Mouse (Mus musculus): ENCODE data around the gene Ntn5. TPM values are rescaled to one million over a fixed set of nuclear protein-coding genes. Genes with fewer than 3 reads are reported as not detected.
A peak's percentile ranks its signal among the peaks of the same experiment; 100 is the strongest.

The Ntn5 gene
- polyA plus RNA-seq, 1 experiment from 2014 or later = 0.41 TPM

DNA sequence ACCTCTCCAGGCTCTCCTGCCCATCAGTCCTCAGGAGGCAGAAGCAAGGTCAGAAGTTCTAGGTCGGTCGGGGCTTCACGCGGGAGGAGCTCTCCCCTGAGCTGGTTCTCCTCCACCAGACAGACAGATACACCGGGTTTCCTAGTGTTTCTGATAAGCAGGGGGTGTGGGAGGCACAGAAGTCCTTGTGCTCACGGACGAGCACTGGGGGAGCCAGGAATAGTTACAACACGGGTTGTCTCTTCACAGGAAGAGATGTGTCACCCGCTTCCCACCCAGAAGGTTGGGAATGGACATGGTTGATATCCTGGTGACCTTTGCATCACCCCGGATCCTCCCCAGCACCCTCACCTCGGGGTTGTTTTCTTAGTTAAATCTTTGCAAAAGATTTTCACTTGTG, 6.0 kb downstream of the Ntn5 start:
- no peak for DNase-seq (ENCODE audit: low spot score)
- H3K4me2 ChIP-seq (replicated peaks; ENCODE audit: low read depth) = no peak overlapping the region
- WGBS = 66% methylated on average over 11 of the region's 11 CpGs
- no peaks in the 10 kb centered on the region for H3K36me3 ChIP-seq (ENCODE audit: control insufficient read depth, insufficient read depth, low read length)
- no peak for ATAC-seq (ENCODE audit: low FRiP score, low TSS enrichment)
- no peaks in the 10 kb centered on the region for H3K9me3 ChIP-seq (ENCODE audit: control insufficient read depth, low read length)
- H3K4me1 ChIP-seq (replicated peaks; ENCODE audit: control insufficient read depth, insufficient read depth) = peaks cover 7% of the 10 kb centered on the region; the same call in 1 of the 2 replicates
- TF ChIP-seq EP300 (optimal IDR thresholded peaks at IDR 0.05) = no peak
- no peak for TF ChIP-seq CTCF (IDR thresholded peaks at IDR 0.05; ENCODE audit: low read depth)
- H3K9ac ChIP-seq (ENCODE audit: low read length) = no peak overlapping the region
- H3K27ac ChIP-seq (replicated peaks) = no peak overlapping the region
- no peaks in the 10 kb centered on the region for H3K27me3 ChIP-seq (ENCODE audit: control insufficient read depth, insufficient read depth, low read length)
- no peak overlapping the region for H3K4me3 ChIP-seq (ENCODE audit: low read depth, low read length)

DNA sequence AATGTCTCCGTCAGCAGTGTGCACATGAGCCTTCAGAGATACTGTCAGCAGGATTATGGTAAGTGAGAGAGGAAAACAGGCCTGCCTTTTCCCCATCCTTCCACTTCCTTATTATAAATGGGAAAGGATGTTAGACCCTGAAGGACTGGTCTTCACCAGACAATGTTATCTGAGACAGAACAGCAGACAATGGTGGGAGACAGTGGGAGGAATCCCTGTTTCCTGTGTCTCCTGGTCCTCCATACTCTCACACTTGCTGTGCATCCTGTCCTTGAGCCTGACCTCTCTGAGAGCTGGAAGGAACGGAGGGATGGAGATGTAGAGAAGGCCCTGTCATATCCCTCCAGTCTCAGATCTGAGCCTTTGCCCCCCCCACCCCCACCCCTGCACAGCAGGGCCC, 8.5 kb downstream of the Ntn5 start:
- no peak for ATAC-seq (ENCODE audit: low FRiP score, low TSS enrichment)

DNA sequence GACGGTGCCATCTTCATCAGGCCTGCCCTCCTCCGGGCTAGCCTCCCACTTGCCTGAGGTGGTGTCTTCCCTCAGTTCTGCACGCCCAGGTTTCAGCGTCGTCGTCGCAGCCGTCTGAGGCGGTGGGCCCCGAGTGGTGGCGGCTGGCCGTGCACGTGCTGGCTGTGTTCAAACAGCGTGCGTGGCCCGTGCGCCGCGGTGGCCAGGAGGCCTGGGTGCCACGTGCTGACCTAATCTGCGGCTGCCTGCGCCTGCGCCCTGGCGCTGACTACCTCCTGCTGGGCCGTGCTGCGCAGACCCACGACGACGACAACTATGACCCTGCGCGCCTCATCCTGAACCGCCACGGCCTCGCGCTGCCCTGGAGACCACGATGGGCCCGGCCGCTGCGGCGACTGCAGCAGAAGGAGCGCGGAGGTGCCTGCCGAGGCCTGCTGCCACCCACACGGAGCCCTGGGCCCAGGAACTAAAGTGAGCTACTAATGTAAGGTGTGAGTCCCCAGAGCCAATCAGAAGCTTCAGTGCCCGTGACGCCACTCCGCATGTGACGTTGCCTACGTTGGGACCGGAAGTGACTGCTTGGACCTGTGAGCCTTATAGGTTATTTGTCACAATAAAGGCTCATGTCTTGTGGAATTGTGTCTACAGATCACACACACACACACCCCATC, 10.2 kb downstream of the Ntn5 start, which contains the start of gene Sec1:
Gene Sec1, minus strand, starts transcription at position 482 of the 671 bp plus-strand sequence.
- H3K27ac ChIP-seq (replicated peaks) = no peak within 1 kb of the TSS
- H3K9ac ChIP-seq (ENCODE audit: low read length) = no peak within 1 kb of the TSS
- WGBS = 91% methylated on average over 50 of the region's 50 CpGs
- no peaks in the 10 kb centered on the region for H3K27me3 ChIP-seq (ENCODE audit: control insufficient read depth, insufficient read depth, low read length)
- TF ChIP-seq CTCF (IDR thresholded peaks at IDR 0.05; ENCODE audit: low read depth) (no peak), EP300 (optimal IDR thresholded peaks at IDR 0.05) (no peak)
- H3K36me3 ChIP-seq (ENCODE audit: control insufficient read depth, insufficient read depth, low read length) = no peaks in the 10 kb centered on the region
- DNase-seq (ENCODE audit: low spot score) (no peak), ATAC-seq (ENCODE audit: low FRiP score, low TSS enrichment) (no peak)
- H3K4me3 ChIP-seq (ENCODE audit: low read depth, low read length) = no peak within 1 kb of the TSS
- no peaks in the 10 kb centered on the region for H3K4me1 ChIP-seq (replicated peaks; ENCODE audit: control insufficient read depth, insufficient read depth)
- H3K9me3 ChIP-seq (ENCODE audit: control insufficient read depth, low read length) = no peaks in the 10 kb centered on the region
- H3K4me2 ChIP-seq (replicated peaks; ENCODE audit: low read depth) = no peak within 1 kb of the TSS

More for the DNA sequence above, 8.5 kb downstream of the Ntn5 start:
- H3K4me3 ChIP-seq (ENCODE audit: low read depth, low read length) = no peak overlapping the region
- no peaks in the 10 kb centered on the region for H3K36me3 ChIP-seq (ENCODE audit: control insufficient read depth, insufficient read depth, low read length)
- 76% methylated on average over 2 of the region's 2 CpGs for WGBS
- TF ChIP-seq EP300 (optimal IDR thresholded peaks at IDR 0.05) (no peak), CTCF (IDR thresholded peaks at IDR 0.05; ENCODE audit: low read depth) (no peak)
- DNase-seq (ENCODE audit: low spot score) = no peak
- H3K4me2 ChIP-seq (replicated peaks; ENCODE audit: low read depth) = no peak overlapping the region
- H3K9me3 ChIP-seq (ENCODE audit: control insufficient read depth, low read length) = no peaks in the 10 kb centered on the region
- no peaks in the 10 kb centered on the region for H3K27me3 ChIP-seq (ENCODE audit: control insufficient read depth, insufficient read depth, low read length)
- H3K27ac ChIP-seq (replicated peaks) = no peak overlapping the region
- H3K9ac ChIP-seq (ENCODE audit: low read length) = no peak overlapping the region
- no peaks in the 10 kb centered on the region for H3K4me1 ChIP-seq (replicated peaks; ENCODE audit: control insufficient read depth, insufficient read depth)

- ATAC-seq (ENCODE audit: low FRiP score, low TSS enrichment) = no peak
- Histone ChIP-seq H3K36me3 (ENCODE audit: control insufficient read depth, insufficient read depth, low read length) (no peaks in the 10 kb centered on the region), H3K9ac (ENCODE audit: low read length) (no peak overlapping the region), H3K9me3 (ENCODE audit: control insufficient read depth, low read length) (no peaks in the 10 kb centered on the region), H3K4me3 (ENCODE audit: low read depth, low read length) (no peak overlapping the region), H3K27me3 (ENCODE audit: control insufficient read depth, insufficient read depth, low read length) (no peaks in the 10 kb centered on the region), H3K4me2 (replicated peaks; ENCODE audit: low read depth) (no peak overlapping the region), H3K4me1 (replicated peaks; ENCODE audit: control insufficient read depth, insufficient read depth) (no peaks in the 10 kb centered on the region), H3K27ac (replicated peaks) (no peak overlapping the region)
- TF ChIP-seq EP300 (optimal IDR thresholded peaks at IDR 0.05) = no peak
- no peak for TF ChIP-seq CTCF (IDR thresholded peaks at IDR 0.05; ENCODE audit: low read depth)
- no peak for DNase-seq (ENCODE audit: low spot score)
- WGBS = 14% methylated on average over 6 of the region's 6 CpGs
Observed at GRCm38 (mm10) chr7:45695098-45695497, 11.3 kb downstream of the Ntn5 start.

- no peak overlapping the region for H3K4me3 ChIP-seq (ENCODE audit: low read depth, low read length)
- TF ChIP-seq CTCF (IDR thresholded peaks at IDR 0.05; ENCODE audit: low read depth) = no peak
- TF ChIP-seq EP300 (optimal IDR thresholded peaks at IDR 0.05) = no peak
- 0 out of 2 replicates have a peak, but pooled peaks cover 3% of the 10 kb centered on the region for H3K4me1 ChIP-seq (replicated peaks; ENCODE audit: control insufficient read depth, insufficient read depth)
- no peak overlapping the region for H3K4me2 ChIP-seq (replicated peaks; ENCODE audit: low read depth)
- ATAC-seq (ENCODE audit: low FRiP score, low TSS enrichment) (no peak), DNase-seq (ENCODE audit: low spot score) (no peak)
- no peak overlapping the region for H3K27ac ChIP-seq (replicated peaks)
- no peaks in the 10 kb centered on the region for H3K36me3 ChIP-seq (ENCODE audit: control insufficient read depth, insufficient read depth, low read length)
- 87% methylated on average over 6 of the region's 7 CpGs for WGBS
- no peaks in the 10 kb centered on the region for H3K27me3 ChIP-seq (ENCODE audit: control insufficient read depth, insufficient read depth, low read length)
- no peaks in the 10 kb centered on the region for H3K9me3 ChIP-seq (ENCODE audit: control insufficient read depth, low read length)
- no peak overlapping the region for H3K9ac ChIP-seq (ENCODE audit: low read length)
Observed at GRCm38 (mm10) chr7:45697894-45698293, 14.1 kb downstream of the Ntn5 start.

DNA sequence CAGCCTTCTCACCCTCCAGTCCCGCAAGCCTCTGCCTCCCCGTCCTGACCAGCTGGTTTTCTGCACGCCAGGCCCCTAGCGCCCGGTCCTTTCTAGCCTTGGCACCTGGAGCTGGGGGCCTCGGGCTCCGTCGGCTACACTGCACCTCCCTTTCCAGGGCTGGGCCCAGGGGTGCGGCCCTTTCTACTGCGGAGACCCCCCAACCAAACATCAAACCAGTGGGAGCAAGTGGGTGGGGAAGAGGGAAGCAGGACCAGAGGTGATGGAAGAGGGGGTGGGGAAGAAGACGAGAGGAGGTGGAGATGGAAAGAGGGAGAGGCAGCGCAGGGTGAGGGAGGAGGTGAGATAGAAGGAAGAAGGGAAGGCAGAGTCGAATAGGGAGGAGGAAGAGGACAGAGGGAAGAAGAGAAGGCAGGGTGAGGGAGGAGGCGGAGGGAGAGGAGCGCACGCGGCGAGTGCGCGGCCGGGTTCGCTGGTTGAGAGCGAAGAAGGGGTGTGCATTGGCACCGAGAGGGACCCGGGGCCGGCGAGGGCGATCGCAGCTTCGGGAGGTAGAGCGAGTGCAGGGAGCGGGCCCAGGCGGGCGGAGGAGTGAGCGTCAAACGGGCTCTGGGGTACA, 15.8 kb downstream of the Ntn5 start, which contains the start of gene Car11:
Gene Car11, plus strand, starts transcription at position 321 of the 619 bp plus-strand sequence.
- no peak for TF ChIP-seq EP300 (optimal IDR thresholded peaks at IDR 0.05)
- no peak for TF ChIP-seq CTCF (IDR thresholded peaks at IDR 0.05; ENCODE audit: low read depth)
- DNase-seq (ENCODE audit: low spot score) (no peak), ATAC-seq (ENCODE audit: low FRiP score, low TSS enrichment) (no peak)
- H3K4me3 ChIP-seq (ENCODE audit: low read depth, low read length) = peak within 1 kb of the TSS; percentile 40
- peaks cover 6% of the 10 kb centered on the region; the same call in 1 of the 2 replicates for H3K4me1 ChIP-seq (replicated peaks; ENCODE audit: control insufficient read depth, insufficient read depth)
- no peak within 1 kb of the TSS for H3K27ac ChIP-seq (replicated peaks)
- 2% methylated on average over 36 of the region's 36 CpGs for WGBS
- H3K4me2 ChIP-seq (replicated peaks; ENCODE audit: low read depth) = peak within 1 kb of the TSS; percentile 61
- H3K27me3 ChIP-seq (ENCODE audit: control insufficient read depth, insufficient read depth, low read length) = no peaks in the 10 kb centered on the region
- H3K9me3 ChIP-seq (ENCODE audit: control insufficient read depth, low read length) = no peaks in the 10 kb centered on the region
- H3K9ac ChIP-seq (ENCODE audit: low read length) = peak within 1 kb of the TSS; percentile 55
- no peaks in the 10 kb centered on the region for H3K36me3 ChIP-seq (ENCODE audit: control insufficient read depth, insufficient read depth, low read length)

Data from stomach, postnatal 0 days (tissue).